Mouse (Mus musculus) cerebellum, adult 11 months (tissue): ENCODE measurements around the gene Dcdc2b.

Experiments used
- DNase-seq: peaks from one replicate; pipeline ENCODE4 v3.0.0; 2022

Dcdc2b gene

GRCm38 (mm10) chr4:129576863-129577491 lies 37.1 kb downstream of the Dcdc2b start:
- DNase-seq = peak; percentile 31

- DNase-seq = no peak
Measured at GRCm38 (mm10) chr4:129575171-129575844, 38.7 kb downstream of the Dcdc2b start.

- no peak for DNase-seq
Measured at GRCm38 (mm10) chr4:129573430-129573829, 40.6 kb downstream of the Dcdc2b start, which contains the start of gene Lck. TSS of gene Lck (minus strand) at chr4:129573641.

GRCm38 (mm10) chr4:129573093-129573370 lies 41.0 kb downstream of the Dcdc2b start:
- no peak for DNase-seq

GRCm38 (mm10) chr4:129572236-129573092 lies 41.6 kb downstream of the Dcdc2b start:
- no peak for DNase-seq

- DNase-seq = no peak
Measured at GRCm38 (mm10) chr4:129571551-129572084, 42.4 kb downstream of the Dcdc2b start.

GRCm38 (mm10) chr4:129570028-129570427 lies 44.0 kb downstream of the Dcdc2b start:
- no peak for DNase-seq

- no peak for DNase-seq
Measured at GRCm38 (mm10) chr4:129568366-129568765, 45.7 kb downstream of the Dcdc2b start.

- no peak for DNase-seq
Measured at GRCm38 (mm10) chr4:129565139-129565538, 48.9 kb downstream of the Dcdc2b start.

- DNase-seq = no peak
Measured at GRCm38 (mm10) chr4:129563718-129564117, 50.3 kb downstream of the Dcdc2b start.

- DNase-seq = no peak
Measured at GRCm38 (mm10) chr4:129561184-129561583, 52.9 kb downstream of the Dcdc2b start.
